Mouse (Mus musculus) liver, adult 2 months (tissue): ENCODE results near the gene Prpf8.
A peak's percentile ranks its signal among the peaks of the same experiment; 100 is the strongest.

Experiments
- CTCF ChIP-seq: fragments of 200-500 bp; IDR thresholded peaks from 2 replicates; pipeline ENCODE4 v1.5.1; 2011; ENCODE audit warnings: low read depth, low read length, control low read depth
- POLR2A ChIP-seq: fragments of 200-500 bp; IDR thresholded peaks from 2 replicates; pipeline ENCODE4 v1.6.1; 2011; ENCODE audit warnings: low read length, control low read depth; ENCODE audit not compliant: insufficient read depth; ENCODE audit errors: extremely low read depth

GRCm38 (mm10) chr11:75461743-75462252, 24.8 kb upstream of the Prpf8 start:
- TF ChIP-seq POLR2A = peak; percentile 40; the same call in 1 of the 2 replicates
- no peak for TF ChIP-seq CTCF
